Mouse (Mus musculus): Measurements from ENCODE around the gene Bcl2l14.

Bcl2l14 gene

DNA sequence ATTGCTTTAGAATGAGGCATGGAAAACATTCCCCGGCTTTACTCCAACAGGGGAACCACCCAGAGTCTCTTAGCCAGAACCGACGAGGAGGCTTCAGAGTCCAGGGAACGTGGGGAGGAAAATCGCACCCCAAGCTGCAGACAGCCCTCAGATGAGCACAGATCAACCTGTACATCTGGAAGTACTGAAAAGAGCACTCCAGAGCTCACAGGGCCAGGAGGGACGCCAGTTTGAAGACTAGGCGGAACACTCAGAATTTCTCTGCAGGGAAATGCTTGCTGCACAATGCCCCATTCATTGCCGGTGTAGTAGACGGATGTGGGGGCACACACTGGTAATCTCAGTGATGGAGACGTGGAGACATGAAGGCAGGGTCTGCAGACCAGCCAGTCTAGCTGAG lies 43.9 kb downstream of the Bcl2l14 start:
- Histone ChIP-seq H3K36me3 (ENCODE audit: insufficient read depth, low read length) (peaks cover 4% of the 10 kb centered on the region; the same call in 1 of the 2 replicates), H3K9me3 (ENCODE audit: low read length) (no peaks in the 10 kb centered on the region), H3K4me3 (replicated peaks; ENCODE audit: low read length) (peak overlapping the region; percentile 57), H3K27me3 (ENCODE audit: insufficient read depth, low read length) (peaks cover 25% of the 10 kb centered on the region), H3K4me1 (replicated peaks; ENCODE audit: low read depth, low read length) (peaks cover 18% of the 10 kb centered on the region)
- TF ChIP-seq POU5F1 (IDR thresholded peaks at IDR 0.05; ENCODE audit: borderline replicate concordance, low read length), result no peak

DNA sequence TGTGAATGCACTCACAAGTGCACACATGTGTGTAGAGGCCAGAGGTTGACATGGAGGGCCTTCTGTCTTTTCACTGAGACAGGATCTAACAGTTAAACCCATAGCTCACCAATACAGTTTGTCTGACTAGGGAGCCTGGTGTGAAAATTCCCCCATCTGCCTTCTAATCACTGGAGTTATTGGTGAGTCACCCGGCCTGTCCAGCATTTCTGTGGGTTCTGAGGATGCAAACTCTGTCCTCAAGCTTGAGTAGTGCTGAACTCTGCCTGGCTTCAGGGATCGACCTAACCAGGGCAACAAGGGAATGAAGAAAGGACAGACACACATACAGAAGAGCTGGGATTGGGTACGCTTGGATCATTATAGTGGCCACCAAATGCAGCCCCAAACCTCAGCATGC lies 45.6 kb downstream of the Bcl2l14 start:
- H3K4me1 ChIP-seq (replicated peaks; ENCODE audit: low read depth, low read length), result peaks cover 18% of the 10 kb centered on the region
- TF ChIP-seq NANOG (IDR thresholded peaks at IDR 0.05; ENCODE audit: borderline replicate concordance, low read length) (no peak), CTCF (conservative IDR thresholded peaks at IDR 0.05; ENCODE audit: low read length) (no peak), POU5F1 (IDR thresholded peaks at IDR 0.05; ENCODE audit: borderline replicate concordance, low read length) (no peak)
- H3K4me3 ChIP-seq (replicated peaks; ENCODE audit: low read length), result no peak overlapping the region
- peaks cover 15% of the 10 kb centered on the region for H3K36me3 ChIP-seq (ENCODE audit: insufficient read depth, low read length)
- H3K9me3 ChIP-seq (ENCODE audit: low read length), result no peaks in the 10 kb centered on the region
- peaks cover 25% of the 10 kb centered on the region for H3K27me3 ChIP-seq (ENCODE audit: insufficient read depth, low read length)

DNA sequence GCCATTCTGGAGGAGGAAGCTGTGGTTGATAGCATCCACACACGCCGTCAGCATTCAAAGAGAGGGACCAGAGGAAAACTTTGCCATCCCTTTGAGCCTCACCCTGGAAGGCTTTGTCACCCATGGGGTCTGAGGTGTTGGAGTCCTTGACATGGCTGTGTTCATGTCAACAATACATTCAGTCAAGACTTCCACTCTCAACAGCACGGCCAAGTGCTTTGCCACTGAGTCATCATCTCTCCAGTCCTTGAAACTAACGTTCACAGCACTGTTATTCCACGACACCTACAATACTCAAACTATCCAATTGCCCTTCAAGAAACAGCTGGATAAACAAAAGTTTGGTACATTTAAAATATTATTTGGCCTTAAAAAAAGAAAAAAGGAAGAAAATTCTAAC lies 46.1 kb downstream of the Bcl2l14 start:
- no peak for TF ChIP-seq NANOG (IDR thresholded peaks at IDR 0.05; ENCODE audit: borderline replicate concordance, low read length)
- TF ChIP-seq POU5F1 (IDR thresholded peaks at IDR 0.05; ENCODE audit: borderline replicate concordance, low read length), result no peak
- no peak for TF ChIP-seq CTCF (conservative IDR thresholded peaks at IDR 0.05; ENCODE audit: low read length)
- Histone ChIP-seq H3K27me3 (ENCODE audit: insufficient read depth, low read length) (peaks cover 23% of the 10 kb centered on the region), H3K9me3 (ENCODE audit: low read length) (no peaks in the 10 kb centered on the region), H3K4me1 (replicated peaks; ENCODE audit: low read depth, low read length) (peaks cover 18% of the 10 kb centered on the region), H3K36me3 (ENCODE audit: insufficient read depth, low read length) (peaks cover 15% of the 10 kb centered on the region), H3K4me3 (replicated peaks; ENCODE audit: low read length) (no peak overlapping the region)

DNA sequence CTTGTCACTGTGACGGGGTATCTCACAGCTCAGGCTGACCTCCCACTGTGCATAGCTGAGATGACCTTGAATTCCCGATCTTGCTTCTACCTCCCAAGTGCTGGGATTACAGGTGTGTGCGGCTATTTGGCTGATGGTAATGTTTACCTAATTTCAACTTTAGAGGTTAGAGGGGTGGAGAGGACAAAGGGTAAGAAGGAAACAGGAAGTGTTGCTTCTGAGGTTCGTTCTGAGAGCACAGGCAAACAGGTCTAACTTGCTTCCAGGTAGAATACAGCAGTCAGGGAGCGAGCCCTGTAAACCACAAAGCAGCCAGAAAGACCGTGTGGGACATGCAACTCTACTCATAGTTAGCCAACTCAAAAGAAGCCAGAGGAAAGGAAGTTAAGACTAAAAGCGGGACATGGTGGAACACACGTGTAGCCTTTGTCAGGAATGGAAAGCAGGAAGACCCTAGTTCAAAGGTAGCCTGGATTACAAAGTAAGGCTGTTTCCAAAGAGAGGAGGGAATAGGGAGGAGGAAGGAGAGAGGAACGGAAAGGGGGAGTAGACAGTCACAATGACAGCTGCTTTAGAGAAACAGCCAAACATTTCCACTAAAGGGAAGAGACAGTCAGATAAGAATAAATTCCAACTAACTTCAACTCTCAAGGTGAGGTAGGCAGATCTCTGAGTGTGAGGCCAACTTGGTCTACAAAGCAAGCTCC lies 47.2 kb downstream of the Bcl2l14 start:
- TF ChIP-seq CTCF (conservative IDR thresholded peaks at IDR 0.05; ENCODE audit: low read length), result no peak
- no peak for TF ChIP-seq POU5F1 (IDR thresholded peaks at IDR 0.05; ENCODE audit: borderline replicate concordance, low read length)
- no peak for TF ChIP-seq NANOG (IDR thresholded peaks at IDR 0.05; ENCODE audit: borderline replicate concordance, low read length)
- no peaks in the 10 kb centered on the region for H3K9me3 ChIP-seq (ENCODE audit: low read length)
- peaks cover 17% of the 10 kb centered on the region for H3K27me3 ChIP-seq (ENCODE audit: insufficient read depth, low read length)
- peaks cover 15% of the 10 kb centered on the region for H3K36me3 ChIP-seq (ENCODE audit: insufficient read depth, low read length)
- H3K4me3 ChIP-seq (replicated peaks; ENCODE audit: low read length), result no peak overlapping the region
- peaks cover 18% of the 10 kb centered on the region for H3K4me1 ChIP-seq (replicated peaks; ENCODE audit: low read depth, low read length)

DNA sequence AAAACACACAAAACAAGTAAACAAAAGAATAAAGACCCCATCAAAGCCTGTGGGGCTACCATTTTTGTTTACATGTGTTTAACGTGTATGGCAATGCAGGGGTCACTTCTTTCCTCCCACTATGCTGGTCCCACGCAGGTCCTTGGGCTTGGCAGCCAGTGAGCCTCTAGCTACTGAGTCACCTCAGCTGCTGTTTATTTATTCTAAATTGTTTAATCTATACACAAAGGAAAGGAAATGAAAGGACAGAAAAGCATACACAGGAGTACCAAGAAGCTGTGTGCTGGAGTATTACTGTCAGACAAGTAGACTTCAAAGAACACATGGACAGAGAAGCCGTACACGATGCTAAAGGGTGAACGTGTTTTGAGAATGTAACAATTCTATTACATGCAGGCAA lies 47.8 kb downstream of the Bcl2l14 start:
- peaks cover 18% of the 10 kb centered on the region for H3K4me1 ChIP-seq (replicated peaks; ENCODE audit: low read depth, low read length)
- no peak overlapping the region for H3K4me3 ChIP-seq (replicated peaks; ENCODE audit: low read length)
- H3K9me3 ChIP-seq (ENCODE audit: low read length), result no peaks in the 10 kb centered on the region
- TF ChIP-seq CTCF (conservative IDR thresholded peaks at IDR 0.05; ENCODE audit: low read length), result no peak
- no peak for TF ChIP-seq NANOG (IDR thresholded peaks at IDR 0.05; ENCODE audit: borderline replicate concordance, low read length)
- TF ChIP-seq POU5F1 (IDR thresholded peaks at IDR 0.05; ENCODE audit: borderline replicate concordance, low read length), result no peak
- peaks cover 20% of the 10 kb centered on the region for H3K36me3 ChIP-seq (ENCODE audit: insufficient read depth, low read length)
- H3K27me3 ChIP-seq (ENCODE audit: insufficient read depth, low read length), result peaks cover 17% of the 10 kb centered on the region

DNA sequence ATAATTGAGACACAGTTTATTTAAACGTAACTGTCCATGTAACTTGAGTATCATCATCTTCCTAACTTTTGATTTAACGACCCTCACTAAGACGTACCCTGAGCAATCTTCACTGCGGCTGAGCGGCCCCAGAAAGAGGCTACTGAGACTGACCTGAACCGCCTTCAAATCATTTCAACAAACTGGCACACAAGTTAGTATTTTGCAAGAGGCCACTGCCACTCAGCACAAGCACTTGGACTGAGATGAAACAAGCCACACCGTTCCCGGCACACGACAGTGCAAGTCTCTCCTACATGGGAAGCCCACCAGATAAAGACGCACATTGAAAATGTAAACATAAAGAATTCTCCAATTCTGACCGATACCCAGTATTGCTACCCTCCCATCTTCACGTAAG lies 52.3 kb downstream of the Bcl2l14 start:
- Histone ChIP-seq H3K4me1 (replicated peaks; ENCODE audit: low read depth, low read length) (peaks cover 8% of the 10 kb centered on the region), H3K36me3 (ENCODE audit: insufficient read depth, low read length) (peaks cover 61% of the 10 kb centered on the region), H3K9me3 (ENCODE audit: low read length) (no peaks in the 10 kb centered on the region), H3K27me3 (ENCODE audit: insufficient read depth, low read length) (no peaks in the 10 kb centered on the region), H3K4me3 (replicated peaks; ENCODE audit: low read length) (no peak overlapping the region)
- TF ChIP-seq CTCF (conservative IDR thresholded peaks at IDR 0.05; ENCODE audit: low read length) (no peak), NANOG (IDR thresholded peaks at IDR 0.05; ENCODE audit: borderline replicate concordance, low read length) (no peak), POU5F1 (IDR thresholded peaks at IDR 0.05; ENCODE audit: borderline replicate concordance, low read length) (no peak)

DNA sequence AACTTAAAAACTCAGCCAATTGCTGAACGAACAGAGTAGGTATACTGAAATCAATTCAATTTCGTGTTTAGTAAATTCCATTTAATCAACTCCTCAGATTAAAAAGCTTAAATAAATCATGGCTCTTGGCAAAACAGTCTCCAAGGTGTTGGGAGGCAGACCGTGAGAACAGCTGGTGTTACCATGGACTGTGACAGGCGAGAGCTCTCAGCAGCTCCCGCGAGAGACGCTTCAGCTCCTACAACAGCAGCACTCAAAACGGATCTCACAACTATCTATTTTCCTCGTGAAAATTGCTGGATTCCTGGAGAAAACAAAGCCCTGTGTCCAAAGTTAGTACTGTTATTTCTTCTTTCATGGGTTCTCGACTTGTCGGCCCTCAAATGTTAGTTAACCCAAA lies 53.8 kb downstream of the Bcl2l14 start:
- TF ChIP-seq POU5F1 (IDR thresholded peaks at IDR 0.05; ENCODE audit: borderline replicate concordance, low read length), result no peak
- no peak for TF ChIP-seq NANOG (IDR thresholded peaks at IDR 0.05; ENCODE audit: borderline replicate concordance, low read length)
- no peak for TF ChIP-seq CTCF (conservative IDR thresholded peaks at IDR 0.05; ENCODE audit: low read length)
- H3K4me1 ChIP-seq (replicated peaks; ENCODE audit: low read depth, low read length), result peaks cover 7% of the 10 kb centered on the region
- H3K27me3 ChIP-seq (ENCODE audit: insufficient read depth, low read length), result no peaks in the 10 kb centered on the region
- H3K4me3 ChIP-seq (replicated peaks; ENCODE audit: low read length), result no peak overlapping the region
- H3K9me3 ChIP-seq (ENCODE audit: low read length), result no peaks in the 10 kb centered on the region
- peaks cover 72% of the 10 kb centered on the region for H3K36me3 ChIP-seq (ENCODE audit: insufficient read depth, low read length)

DNA sequence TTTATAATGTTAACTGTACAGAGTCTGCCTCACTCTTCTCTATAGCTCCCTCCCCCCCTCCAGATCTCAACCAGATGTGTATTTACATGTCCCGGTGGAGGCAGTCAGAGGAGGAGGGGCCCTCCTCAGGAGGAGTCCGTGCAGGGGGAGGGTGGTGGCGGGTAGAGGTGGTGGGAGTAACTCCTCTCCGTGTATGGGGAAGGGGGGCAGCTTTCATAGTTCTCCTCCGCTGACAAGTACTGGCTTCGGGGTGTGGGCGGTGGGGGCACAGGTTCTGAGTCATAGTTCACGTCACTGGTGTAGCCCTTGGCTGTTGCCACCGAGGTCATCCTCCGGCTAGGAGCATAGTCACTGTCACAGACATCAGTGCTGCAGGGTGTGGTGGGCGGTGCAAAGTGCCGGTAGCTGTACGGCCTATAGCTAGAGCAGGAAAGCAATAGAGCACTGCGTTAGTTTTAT lies 54.6 kb downstream of the Bcl2l14 start:
- H3K4me1 ChIP-seq (replicated peaks; ENCODE audit: low read depth, low read length), result peaks cover 7% of the 10 kb centered on the region
- H3K9me3 ChIP-seq (ENCODE audit: low read length), result no peaks in the 10 kb centered on the region
- no peak overlapping the region for H3K4me3 ChIP-seq (replicated peaks; ENCODE audit: low read length)
- peaks cover 74% of the 10 kb centered on the region for H3K36me3 ChIP-seq (ENCODE audit: insufficient read depth, low read length)
- H3K27me3 ChIP-seq (ENCODE audit: insufficient read depth, low read length), result no peaks in the 10 kb centered on the region
- no peak for TF ChIP-seq CTCF (conservative IDR thresholded peaks at IDR 0.05; ENCODE audit: low read length)
- no peak for TF ChIP-seq POU5F1 (IDR thresholded peaks at IDR 0.05; ENCODE audit: borderline replicate concordance, low read length)
- no peak for TF ChIP-seq NANOG (IDR thresholded peaks at IDR 0.05; ENCODE audit: borderline replicate concordance, low read length)

DNA sequence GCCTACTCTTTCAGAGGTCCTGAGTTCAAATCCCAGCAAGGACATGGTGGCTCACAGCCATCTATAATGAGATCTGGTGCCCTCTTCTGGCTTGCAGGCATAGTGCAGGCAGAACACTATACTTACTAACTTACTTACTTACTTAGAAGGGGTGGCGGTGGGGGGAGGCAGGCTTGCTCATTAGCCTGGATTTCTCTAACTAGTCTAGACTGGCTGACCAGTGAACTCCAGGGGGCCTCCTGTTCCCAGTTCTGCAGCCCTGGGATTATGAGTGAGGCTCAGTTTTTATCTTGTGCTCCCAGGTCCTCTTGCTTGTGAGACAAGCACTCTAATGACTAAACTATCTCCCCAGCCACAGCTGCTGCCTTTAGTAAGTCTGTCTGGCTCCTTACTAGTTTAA lies 58.0 kb downstream of the Bcl2l14 start:
- TF ChIP-seq POU5F1 (IDR thresholded peaks at IDR 0.05; ENCODE audit: borderline replicate concordance, low read length) (no peak), CTCF (conservative IDR thresholded peaks at IDR 0.05; ENCODE audit: low read length) (peak; percentile 49)
- H3K36me3 ChIP-seq (ENCODE audit: insufficient read depth, low read length), result peaks cover 94% of the 10 kb centered on the region
- peaks cover 7% of the 10 kb centered on the region for H3K4me1 ChIP-seq (replicated peaks; ENCODE audit: low read depth, low read length)
- H3K9me3 ChIP-seq (ENCODE audit: low read length), result no peaks in the 10 kb centered on the region
- no peaks in the 10 kb centered on the region for H3K27me3 ChIP-seq (ENCODE audit: insufficient read depth, low read length)
- H3K4me3 ChIP-seq (replicated peaks; ENCODE audit: low read length), result no peak overlapping the region
